Mouse (Mus musculus) forebrain, embryonic 13.5 days (tissue): ENCODE results near the gene Nt5dc1. TPM values are rescaled to one million over a fixed set of nuclear protein-coding genes. Genes with fewer than 3 reads are reported as not detected.
A peak's percentile ranks its signal among the peaks of the same experiment; 100 is the strongest.

Experiments
- ATAC-seq: fragments of 200-750 bp; cut with Nextera tagmentation; 2 replicates; pipeline ENCODE4 v1.8.0; 2017
- H3K27ac ChIP-seq: fragments of 300-500 bp; sonication (generic); 2 replicates; pipeline ENCODE4 v1.5.1; 2015; ENCODE audit warnings: inconsistent platforms, mild to moderate bottlenecking, moderate library complexity
- H3K27me3 ChIP-seq: fragments of 300-500 bp; sonication (generic); 2 replicates; pipeline ENCODE4 v1.6.1; 2015; ENCODE audit warnings: mild to moderate bottlenecking, inconsistent platforms
- H3K36me3 ChIP-seq: fragments of 300-500 bp; sonication (generic); 2 replicates; pipeline ENCODE4 v1.6.1; 2015; ENCODE audit warnings: mild to moderate bottlenecking, inconsistent platforms; ENCODE audit not compliant: poor library complexity, severe bottlenecking
- H3K4me1 ChIP-seq: fragments of 300-500 bp; sonication (generic); 2 replicates; pipeline ENCODE4 v1.6.1; 2015; ENCODE audit warnings: inconsistent platforms
- H3K4me2 ChIP-seq: fragments of 300-500 bp; sonication (generic); 2 replicates; pipeline ENCODE4 v1.6.1; 2015; ENCODE audit warnings: inconsistent platforms, mild to moderate bottlenecking, moderate library complexity
- H3K4me3 ChIP-seq: fragments of 300-500 bp; sonication (generic); 2 replicates; pipeline ENCODE4 v1.5.1; 2015; ENCODE audit warnings: mild to moderate bottlenecking, inconsistent platforms
- H3K9ac ChIP-seq: fragments of 300-500 bp; sonication (generic); 2 replicates; pipeline ENCODE4 v1.6.1; 2015; ENCODE audit warnings: mild to moderate bottlenecking, inconsistent platforms
- H3K9me3 ChIP-seq: fragments of 300-500 bp; sonication (generic); replicated peaks from 2 replicates; pipeline ENCODE4 v1.6.1; 2016; ENCODE audit warnings: inconsistent platforms
- WGBS: fragments of 180-500 bp; shearing (Covaris S2); methylation state at CpG from one replicate; pipeline ENCODE4 v1.1.7; 2015; 5-methylcytosine and 5-hydroxymethylcytosine counted together
- polyA plus RNA-seq: library from polyadenylated mRNA; unstranded; fragments of >200 nt; fragmentation: Nextera tagmentation; extraction: Ambion mirVana; gene quantifications from 2 replicates; pipeline ENCODE4 v1.2.1, GENCODE M21; 2015

Gene Nt5dc1
- polyA plus RNA-seq, 1 experiment from 2014 or later, result 3.6 TPM

- no peaks in the 10 kb centered on the region for H3K36me3 ChIP-seq
- H3K4me2 ChIP-seq, result no peak overlapping the region
- no peaks in the 10 kb centered on the region for H3K4me1 ChIP-seq
- no peak for ATAC-seq
- H3K27me3 ChIP-seq, result no peaks in the 10 kb centered on the region
- no peak overlapping the region for H3K27ac ChIP-seq
- H3K9ac ChIP-seq, result no peak overlapping the region
- no peak overlapping the region for H3K4me3 ChIP-seq
- no peaks in the 10 kb centered on the region for H3K9me3 ChIP-seq
Observed at GRCm38 (mm10) chr10:34363756-34364155, 54.6 kb downstream of the Nt5dc1 start.

- Histone ChIP-seq H3K4me2 (no peak overlapping the region), H3K9me3 (no peaks in the 10 kb centered on the region), H3K36me3 (no peaks in the 10 kb centered on the region), H3K4me3 (no peak overlapping the region), H3K27me3 (no peaks in the 10 kb centered on the region), H3K9ac (no peak overlapping the region), H3K4me1 (no peaks in the 10 kb centered on the region), H3K27ac (no peak overlapping the region)
- WGBS, result 37% methylated on average over 3 of the region's 3 CpGs
- no peak for ATAC-seq
Observed at GRCm38 (mm10) chr10:34358263-34358662, 60.1 kb downstream of the Nt5dc1 start.

- H3K36me3 ChIP-seq, result no peaks in the 10 kb centered on the region
- no peak for ATAC-seq
- H3K4me1 ChIP-seq, result no peaks in the 10 kb centered on the region
- no peak overlapping the region for H3K4me3 ChIP-seq
- no peak overlapping the region for H3K9ac ChIP-seq
- no peak overlapping the region for H3K4me2 ChIP-seq
- H3K27ac ChIP-seq, result no peak overlapping the region
- 78% methylated on average over 4 of the region's 4 CpGs for WGBS
- H3K9me3 ChIP-seq, result no peaks in the 10 kb centered on the region
- H3K27me3 ChIP-seq, result no peaks in the 10 kb centered on the region
Observed at GRCm38 (mm10) chr10:34352166-34352565, 66.2 kb downstream of the Nt5dc1 start.

- ATAC-seq, result no peak
- Histone ChIP-seq H3K27ac (no peak overlapping the region), H3K4me1 (no peaks in the 10 kb centered on the region), H3K9ac (no peak overlapping the region), H3K4me3 (no peak overlapping the region), H3K36me3 (no peaks in the 10 kb centered on the region), H3K4me2 (no peak overlapping the region), H3K27me3 (no peaks in the 10 kb centered on the region), H3K9me3 (no peaks in the 10 kb centered on the region)
- 89% methylated on average over 1 of the region's 1 CpGs for WGBS
Observed at GRCm38 (mm10) chr10:34341886-34342285, 76.5 kb downstream of the Nt5dc1 start.

- Histone ChIP-seq H3K27ac (no peak overlapping the region), H3K4me1 (no peaks in the 10 kb centered on the region), H3K9me3 (no peaks in the 10 kb centered on the region), H3K4me3 (no peak overlapping the region), H3K36me3 (no peaks in the 10 kb centered on the region), H3K9ac (no peak overlapping the region), H3K27me3 (no peaks in the 10 kb centered on the region), H3K4me2 (no peak overlapping the region)
- 83% methylated on average over 6 of the region's 6 CpGs for WGBS
- no peak for ATAC-seq
Observed at GRCm38 (mm10) chr10:34341014-34341413, 77.3 kb downstream of the Nt5dc1 start.

- no peak overlapping the region for H3K27ac ChIP-seq
- no peak overlapping the region for H3K4me3 ChIP-seq
- H3K27me3 ChIP-seq, result no peaks in the 10 kb centered on the region
- ATAC-seq, result peak; percentile 89
- no peaks in the 10 kb centered on the region for H3K9me3 ChIP-seq
- H3K4me1 ChIP-seq, result no peaks in the 10 kb centered on the region
- H3K9ac ChIP-seq, result no peak overlapping the region
- no peak overlapping the region for H3K4me2 ChIP-seq
- no peaks in the 10 kb centered on the region for H3K36me3 ChIP-seq
- 7% methylated on average over 2 of the region's 2 CpGs for WGBS
Observed at GRCm38 (mm10) chr10:34328310-34328709, 90.0 kb downstream of the Nt5dc1 start.

GRCm38 (mm10) chr10:34327144-34327543 lies 91.2 kb downstream of the Nt5dc1 start:
- Histone ChIP-seq H3K27ac (no peak overlapping the region), H3K36me3 (no peaks in the 10 kb centered on the region), H3K9ac (no peak overlapping the region), H3K4me1 (no peaks in the 10 kb centered on the region), H3K4me3 (no peak overlapping the region), H3K4me2 (no peak overlapping the region), H3K27me3 (no peaks in the 10 kb centered on the region), H3K9me3 (no peaks in the 10 kb centered on the region)
- WGBS, result 65% methylated on average over 5 of the region's 5 CpGs
- 0 out of 2 replicates have a peak, but pooled peaks have one; percentile 20 for ATAC-seq

- H3K36me3 ChIP-seq, result no peaks in the 10 kb centered on the region
- H3K4me3 ChIP-seq, result no peak overlapping the region
- H3K9me3 ChIP-seq, result no peaks in the 10 kb centered on the region
- no peak overlapping the region for H3K27ac ChIP-seq
- H3K27me3 ChIP-seq, result no peaks in the 10 kb centered on the region
- WGBS, result 25% methylated on average over 4 of the region's 4 CpGs
- ATAC-seq, result no peak
- no peak overlapping the region for H3K4me2 ChIP-seq
- H3K9ac ChIP-seq, result no peak overlapping the region
- no peaks in the 10 kb centered on the region for H3K4me1 ChIP-seq
Observed at GRCm38 (mm10) chr10:34326701-34327100, 91.7 kb downstream of the Nt5dc1 start.

GRCm38 (mm10) chr10:34320809-34321208 lies 97.5 kb downstream of the Nt5dc1 start:
- no peak for ATAC-seq
- Histone ChIP-seq H3K27me3 (no peaks in the 10 kb centered on the region), H3K36me3 (no peaks in the 10 kb centered on the region), H3K9me3 (no peaks in the 10 kb centered on the region), H3K9ac (no peak overlapping the region), H3K4me3 (no peak overlapping the region), H3K4me2 (no peak overlapping the region), H3K27ac (no peak overlapping the region), H3K4me1 (peaks cover 16% of the 10 kb centered on the region)
- 85% methylated on average over 2 of the region's 2 CpGs for WGBS

- H3K36me3 ChIP-seq, result no peaks in the 10 kb centered on the region
- H3K9ac ChIP-seq, result 0 out of 2 replicates have a peak overlapping the region, but pooled peaks have one; percentile 1
- H3K4me2 ChIP-seq, result peak overlapping the region; percentile 47
- H3K4me3 ChIP-seq, result peak overlapping the region; percentile 21
- peaks cover 19% of the 10 kb centered on the region for H3K4me1 ChIP-seq
- WGBS, result 13% methylated on average over 2 of the region's 2 CpGs
- H3K27me3 ChIP-seq, result no peaks in the 10 kb centered on the region
- peak overlapping the region; percentile 81 for H3K27ac ChIP-seq
- ATAC-seq, result peak; percentile 72
- no peaks in the 10 kb centered on the region for H3K9me3 ChIP-seq
Observed at GRCm38 (mm10) chr10:34317217-34317606, 101.1 kb downstream of the Nt5dc1 start.

- Histone ChIP-seq H3K4me1 (peaks cover 19% of the 10 kb centered on the region), H3K9ac (peak overlapping the region; percentile 16; the same call in 1 of the 2 replicates), H3K4me2 (peak overlapping the region; percentile 47), H3K27ac (peak overlapping the region; percentile 81), H3K4me3 (peak overlapping the region; percentile 21), H3K36me3 (no peaks in the 10 kb centered on the region), H3K27me3 (no peaks in the 10 kb centered on the region), H3K9me3 (no peaks in the 10 kb centered on the region)
- peak; percentile 93 for ATAC-seq
- WGBS, result 4% methylated on average over 3 of the region's 3 CpGs
Observed at GRCm38 (mm10) chr10:34316571-34317216, 101.7 kb downstream of the Nt5dc1 start.

- no peak overlapping the region for H3K4me2 ChIP-seq
- WGBS, result 75% methylated on average over 3 of the region's 3 CpGs
- H3K9me3 ChIP-seq, result no peaks in the 10 kb centered on the region
- no peaks in the 10 kb centered on the region for H3K36me3 ChIP-seq
- H3K9ac ChIP-seq, result no peak overlapping the region
- H3K27me3 ChIP-seq, result no peaks in the 10 kb centered on the region
- no peak for ATAC-seq
- no peak overlapping the region for H3K4me3 ChIP-seq
- peaks cover 19% of the 10 kb centered on the region for H3K4me1 ChIP-seq
- H3K27ac ChIP-seq, result no peak overlapping the region
Observed at GRCm38 (mm10) chr10:34312536-34312935, 105.8 kb downstream of the Nt5dc1 start.
